Mouse (Mus musculus): Measurements from ENCODE around the gene Oit3.

DNA sequence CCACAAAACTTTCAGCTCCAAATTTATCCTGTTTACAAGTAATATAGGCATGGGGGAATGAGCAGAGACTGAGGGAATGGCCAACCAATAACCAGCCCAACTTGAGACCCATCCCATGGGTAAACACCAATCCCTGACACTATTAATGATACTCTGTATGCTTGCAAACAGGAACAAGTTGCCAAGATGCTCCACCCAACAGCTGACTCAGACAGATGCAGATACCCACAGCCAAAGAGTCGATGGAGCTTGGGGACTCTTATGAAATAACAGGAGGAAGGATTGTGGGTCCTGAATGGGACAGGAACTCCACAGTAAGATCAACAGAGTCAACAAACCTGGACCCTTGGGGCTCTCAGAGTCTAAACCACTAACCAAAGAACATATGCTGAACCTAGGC, 47.8 kb upstream of the Oit3 start:
- TF ChIP-seq GATA1 (IDR thresholded peaks at IDR 0.05; ENCODE audit: low read length) (no peak), TAL1 (IDR thresholded peaks at IDR 0.05; ENCODE audit: low read length) (no peak)

Measured in erythroblast, embryonic 14.5 days (primary cell).